Mouse (Mus musculus) embryo, embryonic 9.5 days (tissue): ENCODE measurements around the gene Crls1.

Experiments used
- DNase-seq: peaks from one replicate; pipeline ENCODE4 v3.0.0-alpha.2; 2017; ENCODE audit errors: extremely low spot score

Gene Crls1

DNA sequence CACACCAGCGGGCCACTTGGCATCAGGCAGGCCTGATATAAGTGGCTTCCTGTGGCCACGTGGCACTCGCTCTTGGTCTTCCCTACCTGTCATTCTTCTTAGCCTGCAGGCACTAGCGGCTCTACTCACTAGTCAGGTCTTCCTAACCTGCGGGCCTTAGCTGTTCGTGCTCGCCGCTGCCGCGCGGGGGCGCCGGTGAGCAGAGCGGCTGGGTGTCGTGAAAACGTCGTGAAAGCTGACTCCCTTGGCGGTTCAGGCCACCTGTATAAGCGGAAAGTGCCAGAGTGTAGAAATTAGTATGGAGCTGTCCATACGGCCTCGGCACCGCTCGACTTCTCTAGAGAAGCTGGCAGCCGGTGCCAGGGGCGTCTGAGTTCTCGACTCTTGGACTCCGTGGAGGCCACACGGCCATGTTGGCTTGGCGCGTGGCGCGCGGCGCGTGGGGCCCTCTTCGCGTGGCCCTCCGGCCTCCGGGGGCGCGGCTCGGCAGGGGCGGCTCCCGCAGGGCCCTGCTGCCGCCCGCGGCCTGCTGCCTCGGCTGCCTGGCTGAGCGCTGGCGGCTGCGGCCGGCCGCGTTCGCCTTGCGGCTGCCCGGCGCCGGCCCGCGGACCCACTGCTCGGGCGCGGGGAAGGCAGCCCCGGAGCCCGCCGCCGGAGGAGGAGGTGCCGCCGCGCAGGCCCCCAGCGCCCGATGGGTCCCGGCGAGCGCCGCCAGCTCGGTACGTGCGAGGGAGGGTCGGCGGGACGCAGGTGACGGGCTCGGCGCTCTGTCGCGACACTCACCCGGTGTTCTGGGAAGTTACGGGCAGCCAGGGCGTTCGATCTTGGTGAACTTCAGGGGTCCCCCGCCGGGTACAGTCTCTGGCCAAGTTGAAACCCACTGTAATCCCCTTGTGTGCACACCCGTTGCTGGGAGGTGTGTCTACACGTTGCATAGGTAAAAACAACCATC, at the start of gene Crls1:
Gene Crls1, plus strand, starts transcription at position 260 of the 952 bp plus-strand sequence.
- peak; percentile 99 for DNase-seq

DNA sequence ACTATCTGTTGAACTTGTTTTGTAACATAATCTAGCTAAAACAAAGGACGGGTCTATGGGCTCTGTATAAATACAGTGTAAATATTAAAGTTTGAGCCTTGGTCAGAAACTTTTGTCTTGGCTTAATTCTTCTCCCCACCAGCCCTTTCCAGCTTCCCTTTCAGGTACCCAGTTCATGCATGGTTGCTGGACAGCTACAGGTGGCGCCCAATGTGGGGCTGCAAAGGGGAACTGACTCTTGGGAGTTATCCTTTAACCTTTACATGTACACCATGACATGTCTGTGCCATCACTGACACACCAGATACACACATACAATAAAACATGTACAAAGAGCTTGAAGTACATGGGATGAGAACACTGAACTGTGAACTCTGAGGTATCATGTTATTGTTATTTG, 43.5 kb upstream of the Crls1 start:
- DNase-seq, result no peak

DNA sequence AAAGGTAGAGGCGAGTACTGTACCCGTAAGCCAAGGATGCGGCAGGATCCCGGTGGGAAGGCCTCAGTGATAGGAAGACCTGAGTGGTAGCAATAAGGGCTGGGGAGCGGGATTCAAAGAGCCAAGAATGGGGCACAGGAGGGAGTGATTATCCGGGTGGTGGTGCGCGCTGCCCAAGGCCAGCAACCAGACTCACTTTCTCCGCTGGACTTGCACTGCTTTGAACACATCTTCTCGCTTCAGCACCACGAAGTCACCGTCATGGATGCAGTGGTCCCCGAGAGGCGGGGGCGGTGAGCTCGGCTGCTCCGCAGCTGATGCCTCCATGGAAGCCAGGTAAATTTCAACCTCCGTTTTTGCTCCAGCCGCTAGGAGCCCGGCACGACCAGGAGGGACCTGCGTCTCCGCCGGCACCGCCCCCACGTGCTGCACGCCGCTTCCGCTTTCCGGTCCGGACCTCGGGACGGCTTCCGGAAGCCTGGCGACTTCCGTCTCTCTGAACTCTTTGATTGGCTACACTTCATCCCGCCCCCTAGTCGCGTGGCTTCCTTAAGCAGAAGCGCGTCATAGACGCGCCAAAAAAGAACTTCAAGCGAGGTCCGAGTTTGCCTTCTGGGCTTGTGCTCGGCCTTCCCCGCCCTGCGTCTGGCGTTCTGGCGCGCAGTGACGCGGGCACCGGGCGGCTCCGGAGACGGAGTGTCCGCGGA, 30.7 kb upstream of the Crls1 start, which contains the start of the genes Trmt6 and Mcm8:
Gene Trmt6, minus strand, starts transcription at position 448 of the 707 bp plus-strand sequence.
Gene Mcm8, plus strand, starts transcription at position 534 of the 707 bp plus-strand sequence.
- peak; percentile 89 for DNase-seq

DNA sequence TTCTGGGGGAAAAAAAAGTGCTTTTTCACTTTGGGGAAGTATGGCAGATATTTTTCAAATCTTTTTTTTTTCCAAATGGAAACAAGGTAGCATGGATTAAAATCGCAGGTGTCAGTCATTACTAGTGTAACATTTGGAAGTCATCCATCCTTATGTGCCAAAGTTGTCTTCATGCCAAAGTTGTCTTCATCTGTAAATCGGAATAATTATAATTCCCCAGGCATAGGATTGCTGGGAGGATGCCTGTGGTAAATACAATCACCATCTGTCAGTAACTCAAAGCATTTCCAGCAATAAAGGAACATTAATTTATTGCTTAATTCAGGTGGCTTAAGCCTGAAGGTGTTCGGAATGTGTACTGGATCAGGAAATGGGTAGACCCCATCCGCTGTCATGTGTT, 5.4 kb upstream of the Crls1 start:
- DNase-seq, result no peak

DNA sequence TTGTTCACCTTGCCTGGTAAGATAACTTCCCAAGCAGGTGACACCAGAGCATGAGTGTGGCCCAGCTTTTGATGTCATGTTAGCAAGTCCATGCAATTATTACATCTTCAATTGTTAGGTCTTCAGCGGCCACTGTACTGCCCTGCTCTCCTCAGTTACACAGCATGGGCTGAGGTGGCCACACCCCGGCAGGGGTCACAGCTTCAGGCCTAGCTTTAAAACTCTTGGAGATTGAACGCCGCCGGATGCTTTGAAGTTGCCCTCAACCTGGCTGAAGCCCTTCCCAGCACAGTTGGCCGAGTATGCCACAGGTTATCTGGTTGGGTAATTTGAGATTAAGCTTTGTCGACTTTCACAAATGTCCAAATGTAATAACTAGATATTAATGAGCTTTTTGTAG, 1.1 kb downstream of the Crls1 start:
- DNase-seq, result peak; percentile 5

DNA sequence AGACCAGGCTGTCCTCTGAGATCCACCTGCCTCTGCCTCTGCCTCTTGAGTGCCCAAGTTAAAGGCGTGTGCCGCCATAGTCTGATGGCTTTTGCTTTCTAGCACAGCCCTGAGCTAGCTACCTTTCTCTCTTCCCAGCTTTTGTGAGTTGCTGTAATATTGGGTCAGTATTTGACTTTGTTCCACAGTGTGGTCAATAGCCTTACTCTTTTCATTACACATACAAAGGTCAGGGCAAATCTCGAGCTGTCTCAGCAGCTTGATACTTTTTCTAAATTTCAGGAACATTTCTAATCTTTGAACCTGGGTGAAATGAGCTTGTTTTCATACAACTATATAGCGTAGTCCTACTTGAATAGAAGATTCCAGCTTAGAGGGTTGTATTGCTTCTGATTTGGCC, 1.9 kb downstream of the Crls1 start:
- no peak for DNase-seq

DNA sequence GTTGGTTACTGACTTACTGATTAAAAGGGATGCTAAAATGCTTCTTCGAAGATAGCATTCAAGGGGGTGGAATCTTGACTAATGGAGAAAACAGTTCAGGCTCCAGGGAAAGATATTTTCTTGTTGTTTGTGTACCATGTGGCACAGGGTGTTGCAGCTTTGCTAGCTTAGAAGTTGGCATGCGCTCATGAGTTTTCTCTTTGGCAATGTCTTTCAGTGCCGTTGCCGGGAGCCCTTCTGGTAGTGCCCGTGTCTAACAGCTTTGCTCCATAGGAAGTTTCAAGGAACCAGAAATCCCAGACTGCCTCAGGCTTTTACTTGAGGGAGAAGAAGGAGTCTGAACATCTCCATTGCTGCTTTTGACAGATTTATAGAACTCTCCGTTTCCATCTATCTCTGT, 2.7 kb downstream of the Crls1 start:
- DNase-seq, result no peak

DNA sequence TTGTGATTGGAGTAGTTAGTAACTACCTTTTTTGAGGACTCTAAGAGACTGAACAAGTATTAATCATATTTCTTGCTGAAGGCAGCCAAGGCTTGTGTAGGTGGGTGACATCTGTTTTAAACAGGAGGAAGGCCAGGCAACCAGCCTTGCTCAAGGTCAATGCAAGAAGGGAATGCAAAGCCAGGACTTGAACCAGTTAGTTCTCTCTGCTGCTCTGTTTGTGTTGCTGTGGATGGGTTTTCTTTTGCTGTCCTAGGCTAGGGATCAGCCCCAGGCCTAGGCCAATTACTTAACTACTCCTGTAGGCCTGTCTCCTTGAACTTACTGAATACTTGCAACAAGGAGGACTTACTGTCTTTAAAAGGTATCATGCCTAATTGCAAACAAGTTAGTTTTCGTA, 6.6 kb downstream of the Crls1 start:
- DNase-seq, result no peak

DNA sequence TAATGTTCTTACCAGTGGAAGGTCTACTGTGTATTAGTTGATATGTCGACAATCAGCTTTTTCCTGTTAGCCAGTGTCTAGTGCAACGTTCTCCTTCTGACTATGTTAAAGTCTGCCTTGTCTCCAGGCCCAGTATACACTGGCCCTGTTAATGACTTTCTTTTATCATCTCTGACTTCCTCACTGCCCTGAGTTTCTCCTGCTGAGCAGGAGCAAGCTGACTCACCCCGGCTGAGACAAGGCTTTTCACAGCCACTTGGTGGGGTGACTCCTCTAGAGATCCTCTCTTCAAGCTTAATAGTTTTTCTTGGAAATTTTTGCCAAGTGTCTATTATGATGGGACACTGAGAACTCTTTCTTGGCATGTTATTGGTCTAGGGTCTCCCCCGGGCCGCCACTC, 9.9 kb downstream of the Crls1 start:
- DNase-seq, result no peak

DNA sequence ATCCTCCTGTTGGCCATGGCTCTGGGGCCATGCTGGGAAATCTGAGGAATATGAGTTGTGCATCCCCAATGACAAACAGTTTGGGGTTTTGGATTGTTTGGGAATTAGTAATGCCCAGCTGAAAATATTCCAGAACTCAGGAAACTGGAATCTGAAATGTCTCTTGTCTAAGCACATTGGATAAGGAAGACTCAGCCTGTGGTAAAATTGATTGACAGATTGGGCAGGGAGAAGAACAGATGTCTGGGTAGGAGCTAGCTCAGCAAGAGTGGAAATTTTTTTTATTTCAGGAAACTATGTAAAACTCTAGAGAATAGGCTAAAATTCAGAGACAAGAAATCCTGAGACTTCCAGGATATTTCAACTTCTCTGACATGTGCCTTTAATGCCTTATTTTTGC, 14.0 kb downstream of the Crls1 start:
- DNase-seq, result no peak

DNA sequence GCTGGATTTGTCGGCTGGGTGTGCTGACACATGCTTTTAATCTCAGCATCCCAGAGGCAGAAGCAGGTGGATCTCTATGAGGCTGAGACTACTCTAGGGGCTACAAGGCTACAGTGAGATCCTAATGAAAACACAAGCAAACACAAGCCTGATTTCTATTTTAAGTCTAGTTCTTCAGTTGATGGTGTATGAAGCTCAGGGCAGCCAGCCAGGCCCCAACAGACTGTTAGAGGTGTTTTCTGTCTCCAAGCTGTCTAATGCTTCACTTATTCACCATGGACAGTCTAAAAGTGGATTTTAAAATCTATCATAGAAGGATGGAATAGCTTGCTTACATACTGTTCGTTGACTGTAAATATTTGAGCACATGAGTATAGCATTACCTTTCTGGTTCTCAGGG, 15.0 kb downstream of the Crls1 start:
- no peak for DNase-seq

DNA sequence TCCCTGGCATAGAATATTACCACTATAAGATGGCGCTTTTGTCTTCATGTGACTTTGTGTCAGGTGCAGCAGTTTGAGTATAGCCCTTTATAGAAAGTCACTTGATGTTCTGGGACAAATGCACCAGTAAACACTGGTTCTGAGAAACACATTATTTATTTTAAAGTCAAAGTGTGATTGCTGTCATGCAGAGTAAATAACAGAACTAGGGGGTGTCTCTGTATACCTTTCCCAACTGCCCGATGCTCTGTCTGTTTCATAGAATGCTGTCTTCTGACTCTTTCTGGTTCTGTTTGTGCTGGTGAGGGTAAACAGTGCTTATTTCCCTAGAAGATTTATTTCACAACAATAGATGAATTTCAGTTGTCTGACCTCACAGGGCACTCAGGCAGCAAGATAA, 16.9 kb downstream of the Crls1 start:
- no peak for DNase-seq

DNA sequence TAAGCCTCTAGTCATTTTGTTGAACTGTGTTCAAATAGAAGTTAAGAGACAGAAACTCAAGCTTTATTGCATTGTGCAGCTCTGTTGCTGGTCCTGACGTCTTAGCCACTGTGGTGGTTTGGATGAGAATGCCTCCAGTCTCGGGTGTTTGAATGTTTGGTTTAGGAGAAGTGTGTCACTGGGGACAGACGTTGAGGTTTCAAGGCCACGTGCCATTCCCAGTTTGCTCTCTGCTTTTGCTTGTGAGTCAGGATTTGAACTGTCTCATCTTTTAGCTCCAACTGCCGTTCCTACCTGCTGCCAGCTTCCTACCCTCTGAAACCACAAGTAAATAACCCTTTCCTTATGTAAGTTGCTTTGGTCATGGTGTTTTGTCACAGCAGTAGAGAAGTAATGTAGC, 21.1 kb downstream of the Crls1 start:
- no peak for DNase-seq

DNA sequence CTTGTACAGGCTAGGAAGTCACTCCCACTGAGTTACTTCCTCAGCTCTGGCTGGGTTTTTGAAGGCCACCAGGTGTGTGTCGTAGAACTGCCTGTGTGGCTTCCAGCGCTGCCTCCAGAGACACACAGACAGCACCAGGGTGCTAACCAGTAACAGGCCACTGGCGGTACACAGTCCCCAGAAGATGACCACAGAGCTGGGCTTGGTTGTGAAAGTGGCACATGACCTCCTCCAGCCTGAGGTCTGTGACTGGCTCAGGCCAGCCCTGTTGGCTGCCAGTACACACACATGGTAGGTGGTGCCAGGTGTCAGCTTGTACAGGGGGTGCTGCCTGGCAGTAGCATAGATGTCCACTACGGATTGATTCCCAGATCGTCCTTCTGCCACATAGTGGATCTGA, 23.2 kb downstream of the Crls1 start:
- no peak for DNase-seq

DNA sequence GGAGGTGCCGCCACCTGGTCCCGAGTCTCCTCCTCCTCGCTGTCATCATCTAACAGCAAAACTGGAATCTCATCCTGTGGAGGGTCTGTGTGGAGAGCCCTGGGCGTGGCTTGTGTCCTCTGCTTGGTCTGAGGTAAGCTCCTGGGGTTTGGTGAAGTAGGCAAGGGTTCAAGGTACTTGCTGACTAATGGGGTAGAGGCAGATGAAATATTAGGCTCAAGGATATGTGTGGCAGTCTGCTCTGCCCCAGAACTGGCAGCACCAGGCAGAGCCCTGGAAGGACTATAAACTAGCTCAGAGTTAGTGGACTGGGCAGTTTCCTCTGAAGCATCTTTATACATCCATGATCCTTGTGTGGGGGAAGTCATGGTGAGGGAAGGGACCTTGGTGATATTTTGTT, 23.8 kb downstream of the Crls1 start:
- DNase-seq, result no peak

DNA sequence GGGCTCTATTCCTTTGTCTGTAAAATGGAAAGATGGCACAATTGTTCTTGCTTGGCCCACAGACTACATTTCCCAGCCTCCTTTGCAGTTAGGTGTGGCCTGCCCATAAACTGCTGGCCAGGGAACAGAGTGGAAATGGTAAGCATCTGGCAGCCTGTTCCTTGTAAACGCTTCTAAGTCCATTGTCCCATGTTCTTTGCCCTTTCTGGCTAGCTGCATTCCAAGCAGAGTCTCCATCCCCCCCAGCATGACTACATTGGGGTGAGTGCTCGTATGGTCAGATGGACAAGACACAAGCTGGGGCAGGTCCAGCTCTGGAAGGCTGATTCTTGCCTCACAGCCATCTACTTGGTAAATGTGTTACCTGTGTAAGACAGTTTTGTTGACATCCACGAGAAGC, 25.2 kb downstream of the Crls1 start:
- no peak for DNase-seq

DNA sequence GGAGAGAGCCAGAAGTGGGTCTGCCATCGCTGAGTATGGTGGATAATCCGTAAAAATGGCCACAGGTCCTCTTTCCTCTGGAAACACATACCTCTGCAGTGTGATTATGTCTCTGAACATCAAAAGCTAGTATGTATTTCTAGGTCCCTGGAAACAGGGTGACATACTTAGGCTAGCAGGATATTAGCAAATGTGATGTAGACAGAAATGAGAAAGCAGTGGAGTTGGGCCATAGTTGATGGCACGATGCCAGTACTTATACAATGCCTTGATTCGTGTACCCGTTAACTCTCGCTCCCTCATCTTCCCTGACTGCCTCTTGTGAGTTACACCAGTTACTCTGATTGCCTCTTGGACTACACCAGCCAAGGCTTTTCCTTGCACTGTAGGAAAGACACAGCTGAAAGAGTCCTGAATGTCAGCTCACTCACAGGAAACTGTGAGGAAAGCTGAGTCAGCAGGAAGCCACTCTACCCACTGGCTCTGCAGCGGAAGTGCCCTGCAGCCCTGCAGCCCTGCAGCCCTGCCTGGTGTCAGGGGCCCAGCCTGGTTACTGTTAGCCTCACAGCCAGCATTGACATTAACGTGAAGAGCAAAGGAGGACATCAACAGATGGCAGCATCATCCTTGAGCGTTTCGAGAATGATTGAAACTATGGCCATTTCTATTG, 27.3 kb downstream of the Crls1 start:
- DNase-seq, result no peak

DNA sequence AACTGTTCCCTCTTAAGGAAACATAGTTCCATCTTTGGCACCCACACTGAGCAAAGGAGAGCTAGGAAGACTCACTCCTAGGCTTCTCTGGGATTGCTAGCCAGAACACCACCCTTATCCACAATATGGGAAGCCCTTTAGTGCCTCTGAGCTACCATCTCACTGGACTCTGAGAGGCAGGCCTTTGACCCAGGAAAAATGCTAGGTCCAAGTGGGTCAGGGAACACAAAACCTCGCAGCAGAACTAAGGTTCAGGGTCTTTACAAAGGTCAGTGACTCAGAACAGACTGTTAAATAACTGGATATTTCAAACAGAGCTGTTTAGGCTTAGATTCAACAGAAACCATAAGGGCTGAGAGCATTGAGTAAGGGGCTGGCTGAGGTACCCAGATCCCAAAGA, 30.5 kb downstream of the Crls1 start:
- no peak for DNase-seq

DNA sequence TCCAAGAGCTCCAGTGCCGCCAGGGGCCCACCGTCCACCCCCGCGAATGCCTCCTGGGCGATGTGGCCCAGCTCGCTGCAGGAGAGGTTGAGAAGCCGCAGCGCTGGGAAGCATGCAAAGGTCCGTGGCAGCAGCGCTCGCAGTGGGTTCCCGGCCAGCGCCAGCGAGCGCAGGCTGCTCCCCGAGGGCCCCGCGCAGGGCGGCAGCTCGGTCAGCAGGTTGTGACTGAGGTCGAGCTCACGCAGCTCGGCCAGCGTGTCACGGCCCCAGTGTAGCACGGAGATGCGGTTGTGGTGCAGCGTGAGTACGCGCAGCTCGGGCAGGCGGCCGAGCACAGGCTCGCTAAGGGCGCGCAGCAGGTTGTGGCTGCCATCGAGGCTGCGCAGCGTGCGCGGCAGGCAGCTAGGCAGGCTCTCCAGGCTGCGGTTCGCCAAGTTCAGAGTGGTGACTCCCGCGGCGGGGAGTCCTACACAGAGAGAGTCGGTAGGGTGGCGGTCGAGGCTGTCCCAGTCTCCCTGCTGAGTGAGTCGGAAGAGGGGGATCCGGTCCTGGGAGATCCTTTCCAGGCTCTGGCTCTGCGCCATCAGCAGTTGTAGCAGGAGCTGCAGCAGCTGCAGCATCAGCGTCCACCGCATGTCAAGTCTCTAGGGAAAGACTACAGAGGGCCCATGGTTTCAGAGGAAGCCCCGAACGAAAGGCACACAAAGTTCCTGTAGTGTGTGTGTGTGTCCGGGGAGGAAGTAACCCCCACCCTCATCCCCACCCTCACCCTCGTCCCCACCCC, 33.0 kb downstream of the Crls1 start:
- peak; percentile 68 for DNase-seq

DNA sequence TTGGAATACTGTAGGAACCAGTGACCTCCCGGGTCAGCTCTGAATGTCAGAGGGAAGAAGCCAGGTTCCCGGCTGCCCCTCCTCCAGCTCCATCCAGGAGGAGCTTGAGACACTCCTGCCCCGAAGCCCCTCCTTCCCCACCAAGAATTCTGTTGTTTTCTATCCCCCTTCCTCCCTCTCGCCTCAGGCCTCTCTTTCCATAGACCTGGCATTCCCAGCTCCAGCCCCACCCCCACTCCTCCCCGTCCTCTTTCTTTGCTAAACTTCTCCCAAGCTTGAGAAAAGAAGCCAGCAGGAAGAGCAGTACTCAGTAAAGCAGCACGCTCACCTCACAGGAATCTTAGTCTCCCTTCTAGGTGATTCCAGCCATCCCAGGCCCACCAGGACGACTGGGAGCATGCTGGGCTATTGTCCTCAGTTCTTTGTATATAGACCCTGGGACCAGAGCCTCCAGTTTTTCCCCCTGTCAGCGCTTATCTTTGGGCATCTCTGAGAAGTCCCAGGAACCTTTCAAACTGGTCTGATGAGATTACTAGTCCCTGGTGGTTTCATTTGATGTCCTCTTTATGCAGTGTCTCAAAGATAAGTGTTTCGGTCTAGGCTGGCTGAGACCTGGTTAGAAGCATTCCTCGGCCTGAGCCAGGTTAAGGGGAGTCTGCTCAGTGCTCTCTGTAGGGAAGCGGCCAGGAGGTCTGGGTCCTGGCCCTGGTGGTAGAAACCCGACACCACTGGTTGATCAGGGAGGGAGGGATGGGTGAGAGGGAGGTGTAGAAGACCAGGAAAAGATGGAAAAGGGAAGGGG, 34.6 kb downstream of the Crls1 start, which contains the start of gene Lrrn4:
Gene Lrrn4, minus strand, starts transcription at position 48 of the 802 bp plus-strand sequence.
- DNase-seq, result peak; percentile 60
